Mouse (Mus musculus) limb, embryonic 11.5 days (tissue): ENCODE measurements around the gene C1qtnf3. TPM values are rescaled to one million over a fixed set of nuclear protein-coding genes. Genes with fewer than 3 reads are reported as not detected.

ENCODE experiments used
- ATAC-seq: fragments of 200-750 bp; cut with Nextera tagmentation; 2 replicates; pipeline ENCODE4 v1.8.0; 2017; ENCODE audit warnings: low read depth; ENCODE audit not compliant: insufficient number of reproducible peaks, low FRiP score, low TSS enrichment
- DNase-seq: peaks from one replicate; pipeline ENCODE4 v3.0.0-alpha.2; 2015; ENCODE audit warnings: low spot score
- H3K27ac ChIP-seq: fragments of 300-500 bp; sonication (generic); replicated peaks from 2 replicates; pipeline ENCODE4 v1.5.1; 2014; ENCODE audit warnings: low read depth, mild to moderate bottlenecking, low read length
- H3K27me3 ChIP-seq: fragments of 300-500 bp; sonication (generic); 2 replicates; pipeline ENCODE4 v1.6.1; 2014; ENCODE audit warnings: mild to moderate bottlenecking, low read length, mixed read lengths; ENCODE audit not compliant: control insufficient read depth, insufficient read depth
- H3K36me3 ChIP-seq: fragments of 300-500 bp; sonication (generic); 2 replicates; pipeline ENCODE4 v1.6.1; 2014; ENCODE audit warnings: mild to moderate bottlenecking, low read length, moderate library complexity, mixed read lengths; ENCODE audit not compliant: control insufficient read depth, insufficient read depth
- H3K4me1 ChIP-seq: fragments of 300-500 bp; sonication (generic); 2 replicates; pipeline ENCODE4 v1.6.1; 2014; ENCODE audit warnings: low read length, mixed read lengths; ENCODE audit not compliant: control insufficient read depth, insufficient read depth
- H3K4me2 ChIP-seq: fragments of 300-500 bp; sonication (generic); 2 replicates; pipeline ENCODE4 v1.6.1; 2014; ENCODE audit warnings: low read depth, mild to moderate bottlenecking, moderate library complexity; ENCODE audit not compliant: severe bottlenecking
- H3K4me3 ChIP-seq: fragments of 300-500 bp; sonication (generic); 2 replicates; pipeline ENCODE4 v1.5.1; 2014; ENCODE audit warnings: low read depth, low read length
- H3K9ac ChIP-seq: fragments of 300-500 bp; sonication (generic); 2 replicates; pipeline ENCODE4 v1.6.1; 2014; ENCODE audit warnings: mild to moderate bottlenecking, low read length
- H3K9me3 ChIP-seq: fragments of 300-500 bp; sonication (generic); 2 replicates; pipeline ENCODE4 v1.6.1; 2016; ENCODE audit warnings: low read length; ENCODE audit not compliant: control insufficient read depth
- WGBS: fragments of 180-500 bp; shearing (Covaris S2); extraction: QIAGEN DNeasy Blood & Tissue Kit; methylation state at CpG from one replicate; pipeline ENCODE4 v1.1.7; 2014; 5-methylcytosine and 5-hydroxymethylcytosine counted together
- polyA plus RNA-seq: library from polyadenylated mRNA; unstranded; fragments of >200 nt; fragmentation: Nextera tagmentation; extraction: Ambion mirVana; gene quantifications from 2 replicates; pipeline ENCODE4 v1.2.1, GENCODE M21; 2014

Gene C1qtnf3
- polyA plus RNA-seq, 1 experiment from 2014 or later: 4.4 TPM

DNA sequence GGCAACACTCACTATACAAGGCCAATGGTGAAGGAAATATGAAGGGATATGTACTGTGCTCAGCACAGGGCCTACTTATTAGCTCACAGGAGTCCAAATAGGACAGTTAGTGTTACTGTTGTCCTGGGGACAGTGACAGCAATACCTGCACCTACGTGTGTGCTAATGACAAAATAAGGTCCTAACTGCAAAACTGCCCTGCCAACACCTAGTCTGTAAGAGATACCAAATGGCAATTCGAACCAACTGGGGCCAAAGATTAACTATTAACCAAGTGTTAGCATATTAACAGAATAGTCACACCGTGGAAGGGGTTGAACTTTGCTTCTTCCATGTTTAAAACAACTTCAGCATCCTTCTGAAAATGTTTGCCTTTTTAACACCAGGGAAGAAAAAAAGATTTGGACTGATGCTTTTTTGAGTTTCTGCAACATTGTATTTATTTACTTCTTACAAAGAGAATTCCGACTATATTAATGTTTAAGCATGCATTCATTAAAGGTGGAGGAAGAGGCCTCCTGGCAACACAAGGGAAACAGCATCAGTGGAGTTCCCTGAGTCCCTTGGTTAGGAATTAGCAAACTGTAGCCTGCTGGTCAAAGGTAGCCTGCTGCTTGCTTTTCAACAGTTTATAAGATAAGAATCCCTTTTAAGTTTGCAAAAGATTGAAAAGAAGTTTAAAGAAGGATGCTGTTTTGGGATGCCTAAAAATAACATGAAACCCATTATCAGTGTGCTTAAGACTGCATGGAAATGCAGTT lies 74.8 kb downstream of the C1qtnf3 start:
- no peak for DNase-seq
- Histone ChIP-seq H3K4me3 (no peak overlapping the region), H3K9me3 (no peaks in the 10 kb centered on the region), H3K9ac (no peak overlapping the region), H3K36me3 (no peaks in the 10 kb centered on the region), H3K4me1 (no peaks in the 10 kb centered on the region), H3K4me2 (no peak overlapping the region), H3K27me3 (no peaks in the 10 kb centered on the region), H3K27ac (no peak overlapping the region)
- 85% methylated on average over 4 of the region's 4 CpGs for WGBS
- no peak for ATAC-seq

Other genes with a start within 250 kb of the C1qtnf3 start
- gene Rai14, start 237.7 kb upstream of the C1qtnf3 start, polyA plus RNA-seq: 70.8 and 71.9 TPM in 2 replicates
- gene Amacr, start 29.4 kb downstream of the C1qtnf3 start, polyA plus RNA-seq: 16.8 and 18.1 TPM in 2 replicates
- 0.09 TPM in 1 of 2 replicates, not detected in the other for gene Slc45a2, start 48.4 kb downstream of the C1qtnf3 start, polyA plus RNA-seq
- gene Rxfp3, start 85.7 kb downstream of the C1qtnf3 start, polyA plus RNA-seq: 0.28 and 0.53 TPM in 2 replicates
- gene Adamts12, start 112.5 kb downstream of the C1qtnf3 start, polyA plus RNA-seq: 1.7 and 1.8 TPM in 2 replicates